Mouse (Mus musculus) regulatory T cell (primary cell): ENCODE measurements around the gene S1pr2.

Source experiments
- in situ Hi-C: fragments of 300-600 bp; cut with MboI, MseI; formaldehyde crosslinking; loops from one replicate; pipeline ENCODE4 v1.15.1; 2025; ENCODE audit warnings: high pct_unique_total_duplicates

The S1pr2 gene

DNA sequence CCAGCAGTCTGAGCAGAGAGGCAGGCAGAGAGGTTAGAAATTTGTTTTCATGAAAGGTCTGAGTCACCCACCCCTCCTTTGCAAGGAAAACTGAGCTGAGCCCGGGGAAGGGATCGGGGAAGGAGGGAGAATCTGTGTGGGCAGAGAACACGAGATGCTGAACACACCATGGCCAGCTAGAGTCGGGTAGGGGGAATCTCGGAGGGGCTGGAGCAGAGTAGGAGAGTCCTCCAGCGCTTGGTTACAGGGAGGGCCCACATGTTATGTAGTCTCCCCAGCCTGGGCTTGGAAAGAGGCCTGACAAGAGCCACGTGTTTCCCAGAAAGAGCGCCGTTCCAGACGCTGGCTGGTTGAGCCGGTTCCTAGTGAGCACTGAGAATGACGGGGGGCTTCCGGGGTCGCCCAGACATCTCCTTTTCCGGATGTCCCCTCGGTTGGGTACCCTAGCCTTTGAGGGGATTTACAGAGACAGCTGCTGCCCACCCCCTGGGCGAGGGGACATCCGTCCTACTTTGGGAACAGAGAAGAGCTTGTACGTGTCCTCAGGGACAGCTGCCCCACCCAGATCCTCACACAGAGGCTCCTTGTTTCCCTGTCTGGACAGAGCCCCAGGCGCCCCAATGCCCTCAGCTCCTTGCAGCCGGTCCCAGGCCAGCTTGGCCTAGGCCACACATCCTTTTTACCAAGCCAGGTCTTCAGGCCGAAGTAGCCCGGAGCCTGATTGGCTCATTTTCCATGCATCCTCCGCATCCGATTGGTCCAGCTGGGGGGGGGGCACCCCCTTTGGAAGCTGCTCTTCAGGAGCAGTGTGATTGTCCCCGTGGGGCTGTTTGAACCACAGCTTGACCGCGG, 4.2 kb downstream of the S1pr2 start:
- in situ Hi-C loops, result no loop called here

DNA sequence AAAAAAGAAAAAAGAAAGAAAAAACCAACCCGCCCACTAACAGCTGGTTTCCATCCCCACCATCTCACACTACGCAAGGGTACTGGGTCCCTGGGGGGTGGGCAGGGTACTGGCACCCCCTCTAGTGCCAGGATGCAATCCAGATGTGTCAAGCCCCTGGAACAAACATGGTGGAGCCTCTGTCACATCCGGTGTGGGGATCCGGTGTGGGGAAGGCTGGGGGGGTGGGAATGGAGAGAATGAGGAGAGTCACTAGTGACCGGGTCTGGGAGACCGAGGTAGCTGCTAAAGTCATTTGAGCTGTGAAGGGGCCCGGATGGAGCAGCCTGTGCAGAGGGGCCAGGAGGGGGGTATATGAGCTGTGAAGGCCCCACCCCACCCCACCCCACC, 4.8 kb downstream of the S1pr2 start:
- in situ Hi-C loops, result no loop called here

DNA sequence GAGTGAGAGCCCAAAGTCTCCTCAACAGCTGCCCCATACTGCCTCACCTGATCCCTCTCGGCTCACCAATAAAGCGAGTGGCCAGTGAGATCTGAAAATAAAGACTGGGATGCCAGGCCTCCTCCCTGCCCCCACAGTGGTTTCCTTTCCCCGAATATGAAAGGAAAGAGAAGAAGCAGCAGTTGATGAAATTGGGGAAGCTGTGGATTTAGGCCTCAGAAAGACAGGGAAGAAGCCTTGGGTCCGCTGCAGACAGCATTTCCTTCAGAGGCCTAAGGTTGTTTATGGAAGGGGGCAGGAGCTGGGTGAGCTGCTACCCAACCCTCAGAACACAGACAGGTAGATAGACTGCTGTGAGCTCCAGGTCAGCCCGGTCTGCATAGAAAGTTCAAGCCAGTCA, 9.8 kb downstream of the S1pr2 start:
- in situ Hi-C loops, result no loop called here

DNA sequence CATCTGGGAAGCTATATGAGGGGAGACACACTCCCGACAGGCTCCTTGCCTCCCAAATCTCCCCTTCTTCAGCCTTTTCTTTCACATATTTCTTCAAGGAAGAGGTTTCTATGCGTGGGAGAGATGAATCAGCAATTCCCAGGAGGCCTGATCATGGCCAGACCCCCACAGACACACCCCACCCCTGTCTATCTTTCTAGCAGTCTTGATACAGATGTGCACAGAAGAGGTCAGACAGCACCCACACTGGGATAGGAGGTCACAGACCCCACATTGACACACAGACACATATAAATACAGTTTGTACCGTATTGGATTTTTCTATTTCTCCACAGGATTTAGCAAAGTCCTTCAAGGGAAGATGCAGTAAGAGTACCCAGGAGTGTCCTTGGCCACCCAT, 10.6 kb downstream of the S1pr2 start:
- in situ Hi-C loops, result no loop called here

DNA sequence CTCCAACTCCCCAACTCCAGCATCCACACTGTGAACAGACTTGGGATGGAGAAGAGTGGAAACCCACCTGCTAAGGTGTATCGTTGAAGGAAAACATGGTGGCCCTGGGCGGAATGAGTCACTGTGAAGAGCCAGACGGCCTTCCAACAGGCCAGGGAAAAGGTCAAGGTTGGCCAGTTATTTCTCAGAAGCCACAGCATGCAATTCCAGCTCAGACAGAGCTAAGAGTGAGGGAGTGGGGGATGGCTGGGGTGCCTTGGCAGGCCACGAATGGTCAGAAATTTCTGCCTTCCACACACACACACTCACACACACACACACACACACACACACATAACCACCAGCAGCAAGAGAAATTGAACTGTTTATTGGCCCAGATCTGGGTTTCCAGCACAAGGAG, 11.0 kb downstream of the S1pr2 start:
- in situ Hi-C loops, result no loop called here

DNA sequence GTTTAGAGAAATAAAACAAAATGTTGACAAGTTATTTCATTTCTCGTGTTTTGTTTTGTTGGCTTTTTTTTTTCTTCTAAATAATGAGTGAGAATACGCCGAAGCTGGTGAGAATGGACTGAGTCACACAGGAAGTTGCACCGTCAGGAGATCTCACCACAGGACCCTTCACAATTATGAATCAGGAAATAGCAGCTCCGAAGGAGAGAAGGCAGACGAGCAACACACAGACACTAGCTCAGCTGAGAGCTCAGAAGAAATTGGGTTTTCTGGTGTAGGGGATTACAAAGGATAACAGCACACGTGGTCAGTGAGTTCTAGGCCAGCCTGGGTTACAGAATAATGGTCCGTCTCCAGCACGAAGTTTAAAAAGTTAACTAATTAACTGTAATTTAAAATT, 15.0 kb downstream of the S1pr2 start:
- in situ Hi-C loops, result no loop called here

DNA sequence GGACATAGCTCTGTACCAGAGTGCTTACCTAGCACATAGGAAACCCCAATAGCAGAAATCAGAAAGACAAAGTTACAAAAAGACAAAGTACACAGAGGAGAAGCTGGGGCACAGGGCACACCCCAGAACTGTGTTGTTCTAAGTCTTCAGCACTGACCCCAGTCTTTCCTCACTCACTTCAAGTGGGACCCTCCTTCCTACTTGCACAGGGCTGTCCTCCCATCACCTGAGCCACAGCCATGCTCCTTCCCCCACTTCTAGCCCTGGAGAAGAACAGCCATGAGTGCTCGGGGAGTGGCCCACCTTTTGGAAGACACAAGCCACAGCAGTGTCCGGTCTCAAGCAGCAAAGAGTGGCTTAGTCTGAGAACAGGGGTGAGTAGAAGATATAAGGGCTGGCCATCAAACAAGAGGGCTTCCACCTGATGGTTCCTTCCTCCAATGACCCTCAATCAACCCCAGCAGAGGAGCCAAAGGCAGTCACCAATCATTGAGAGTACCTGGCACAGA, 17.1 kb downstream of the S1pr2 start, which contains the start of gene Dnmt1:
Gene Dnmt1 (minus strand): TSS at position 459 of the 509 bp plus-strand sequence.
- in situ Hi-C loops, result no loop called here

DNA sequence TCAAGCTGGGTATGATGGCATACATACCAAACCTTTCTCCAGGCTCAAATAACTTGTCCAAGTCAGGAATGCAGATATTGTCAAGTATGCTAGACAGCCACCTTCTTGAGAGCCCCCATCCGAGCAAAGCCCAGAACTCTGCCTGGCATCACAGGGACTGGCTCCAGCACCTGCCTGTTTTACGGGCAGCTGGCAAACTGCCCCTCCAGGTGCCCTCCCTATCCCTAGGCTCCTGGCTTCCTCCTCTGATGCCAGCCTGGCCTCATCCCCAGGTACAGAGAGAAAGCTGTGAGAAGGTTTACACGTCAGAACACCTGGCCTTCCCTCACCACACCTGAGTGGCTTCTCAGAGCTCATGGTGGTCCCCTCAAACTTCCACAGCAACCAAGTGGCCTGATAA, 19.6 kb downstream of the S1pr2 start:
- in situ Hi-C loops, result no loop called here

DNA sequence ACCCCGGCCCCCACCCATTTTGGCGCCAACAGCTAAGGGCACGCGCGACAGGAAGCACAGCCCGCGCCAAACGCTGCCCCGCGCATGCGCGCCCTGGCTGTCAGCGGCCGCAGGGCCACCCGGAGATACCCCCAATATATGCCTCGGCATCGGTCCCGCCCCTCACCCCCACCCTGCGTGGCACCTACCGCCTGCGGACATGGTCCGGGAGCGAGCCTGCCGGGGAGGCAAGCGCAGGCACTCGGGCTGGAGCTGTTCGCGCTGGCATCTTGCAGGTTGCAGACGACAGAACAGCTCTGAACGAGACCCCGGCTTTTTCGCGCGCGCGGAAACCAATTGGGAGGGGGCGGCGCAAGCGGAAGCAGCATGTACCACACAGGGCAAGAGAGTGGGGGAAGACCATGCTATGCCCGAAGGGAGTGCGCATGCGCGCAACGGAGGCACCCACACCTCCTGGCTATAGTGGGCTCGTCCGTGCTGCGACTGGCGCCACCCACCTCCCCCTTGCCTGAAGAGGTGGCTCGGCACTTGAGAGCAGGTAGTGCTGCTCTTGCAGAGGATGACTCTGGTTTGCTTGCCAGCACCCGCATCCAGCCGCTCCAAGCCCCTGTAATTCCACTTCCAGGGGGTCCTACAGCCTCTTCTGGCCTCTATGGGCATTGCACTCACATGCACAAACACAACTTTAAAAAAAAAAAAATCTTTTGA, 23.9 kb downstream of the S1pr2 start:
- in situ Hi-C loops, result no loop called here

DNA sequence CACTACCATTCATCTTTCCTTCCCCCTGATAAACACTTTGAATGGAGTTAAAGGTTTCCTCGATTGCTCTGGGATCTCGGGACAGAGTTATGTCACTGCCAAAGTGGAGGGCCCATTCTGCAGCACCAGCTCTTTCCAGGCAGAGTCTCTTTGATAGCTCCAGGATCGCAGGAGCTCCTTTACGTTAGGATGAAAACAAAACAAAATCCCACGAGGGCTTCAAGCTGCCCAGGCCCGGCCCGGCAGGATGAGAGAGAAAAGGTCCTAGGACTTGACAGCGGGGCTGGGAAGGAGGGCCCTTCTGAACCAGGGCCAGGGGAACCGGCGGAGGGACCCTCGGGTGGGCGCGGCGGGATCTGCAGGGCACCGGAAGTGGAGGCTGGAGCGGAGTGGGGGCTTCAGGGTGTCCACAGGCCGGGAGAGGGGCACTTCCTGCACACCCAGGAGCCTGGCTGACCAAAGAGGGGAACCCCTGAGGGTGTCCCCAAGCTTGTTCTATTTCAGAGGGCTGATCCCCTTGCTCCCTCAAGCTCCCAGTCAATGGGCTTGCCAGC, 24.5 kb downstream of the S1pr2 start:
- in situ Hi-C loops, result no loop called here

DNA sequence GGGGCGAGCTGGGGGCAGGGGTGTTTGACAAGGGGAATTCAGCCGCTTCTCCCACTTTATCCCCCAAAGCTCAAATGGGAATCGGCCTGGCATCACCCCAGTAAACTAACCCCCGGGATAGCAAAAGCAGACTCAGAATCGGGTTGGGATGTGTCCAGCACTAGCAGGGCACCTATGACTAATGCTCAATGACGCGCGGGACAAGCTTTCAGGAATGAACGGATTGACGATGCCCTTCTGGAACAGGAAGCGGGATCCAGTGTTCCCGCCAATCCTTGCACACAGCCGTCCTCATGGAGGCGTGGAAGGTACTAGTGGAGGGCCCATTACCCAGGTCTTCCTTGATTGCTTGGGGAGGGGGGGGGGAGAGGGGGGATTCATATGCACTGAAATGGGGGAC, 25.1 kb downstream of the S1pr2 start:
- in situ Hi-C loops, result no loop called here

DNA sequence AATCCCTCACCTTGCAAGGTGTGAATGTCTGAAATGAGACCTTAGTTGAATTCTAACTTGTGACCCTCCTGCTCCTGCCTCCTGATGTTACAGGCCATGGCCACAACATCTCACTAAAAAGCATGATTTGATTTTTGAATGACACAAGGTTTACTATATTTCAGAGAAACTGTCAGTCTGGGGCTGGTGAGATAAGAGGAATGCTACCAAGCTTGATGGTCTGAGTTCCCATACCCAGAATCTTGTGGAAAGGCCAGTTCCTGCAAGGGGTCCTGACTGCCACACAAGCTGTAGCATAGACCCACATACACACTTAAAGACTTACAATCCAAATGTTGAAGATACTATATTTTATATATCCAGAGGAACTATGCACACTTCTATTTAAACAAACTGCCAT, 26.2 kb downstream of the S1pr2 start:
- in situ Hi-C loops, result no loop called here

DNA sequence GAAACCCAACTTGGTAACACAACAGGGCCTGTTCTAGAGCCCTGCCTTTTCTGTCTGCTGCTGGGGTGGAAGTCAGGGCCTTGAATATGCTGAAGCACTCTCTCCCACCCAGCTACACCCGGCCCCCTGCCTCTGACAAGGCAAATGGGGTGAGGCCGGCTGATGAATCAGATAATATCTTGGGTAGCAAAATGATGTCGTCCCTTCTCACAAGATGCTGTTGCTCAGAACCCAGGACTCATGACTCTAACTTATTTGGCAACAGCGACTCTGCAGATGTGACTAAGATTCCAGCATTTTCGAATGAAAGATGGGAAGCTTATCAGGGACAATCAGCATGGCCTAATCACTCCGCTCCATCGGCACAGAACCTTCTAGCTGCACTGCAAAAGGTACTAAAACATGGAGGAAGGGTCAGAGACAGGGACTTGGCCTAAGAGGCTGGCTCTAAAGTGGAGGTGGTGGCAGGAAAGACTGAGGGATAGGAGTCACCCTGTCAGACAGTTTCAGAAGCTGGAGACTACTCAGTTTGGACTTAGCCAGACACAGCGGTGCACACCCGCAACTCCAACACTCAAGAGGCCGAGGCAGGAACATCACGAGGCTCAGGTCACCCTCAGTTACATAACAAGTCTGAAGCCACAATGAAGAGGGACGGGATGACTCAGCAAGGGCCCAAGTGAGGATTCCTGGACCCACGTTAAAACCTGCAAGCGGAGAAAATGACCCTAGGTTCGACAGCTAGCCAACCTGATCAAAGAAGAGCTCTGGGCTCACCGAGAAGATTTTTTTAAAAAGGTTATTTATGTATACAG, 30.3 kb downstream of the S1pr2 start:
- in situ Hi-C loops, result loop anchor here (25.0 kb wide), 1 partner anchor 1416 kb away; no protein-coding TSS in a partner anchor

DNA sequence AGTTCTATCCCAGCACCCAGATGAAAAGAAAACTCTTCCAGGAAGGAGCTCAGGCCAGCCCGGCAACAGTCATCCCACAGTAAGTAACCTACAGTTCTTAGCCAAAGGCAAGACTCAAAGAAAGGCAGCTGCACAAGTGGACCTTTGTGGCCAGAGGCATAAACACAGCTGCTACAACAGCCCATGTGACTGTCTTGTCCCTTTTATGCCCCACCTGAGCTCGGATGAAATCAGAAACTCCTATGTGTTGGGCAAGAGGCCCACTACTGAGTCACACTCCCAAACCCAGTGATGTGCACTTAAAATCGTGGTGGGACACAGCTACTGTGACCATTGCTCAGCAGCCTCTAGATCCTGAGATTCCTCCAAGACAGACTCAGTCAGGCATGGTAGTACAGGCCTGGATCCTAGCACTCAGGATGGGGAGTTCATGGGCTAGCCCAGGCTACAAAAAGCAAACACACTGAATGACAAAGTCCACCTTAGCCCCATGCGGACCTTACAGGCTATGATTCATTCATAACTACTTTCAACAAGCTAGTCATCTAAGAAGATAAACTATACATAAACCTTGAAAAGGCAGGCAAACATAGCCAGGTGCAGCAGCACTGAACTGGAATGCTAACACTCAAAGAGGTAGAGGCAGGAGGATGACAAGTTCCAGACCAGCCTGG, 31.7 kb downstream of the S1pr2 start:
- in situ Hi-C loops, result loop anchor here (25.0 kb wide), 1 partner anchor 1417 kb away; no protein-coding TSS in a partner anchor

DNA sequence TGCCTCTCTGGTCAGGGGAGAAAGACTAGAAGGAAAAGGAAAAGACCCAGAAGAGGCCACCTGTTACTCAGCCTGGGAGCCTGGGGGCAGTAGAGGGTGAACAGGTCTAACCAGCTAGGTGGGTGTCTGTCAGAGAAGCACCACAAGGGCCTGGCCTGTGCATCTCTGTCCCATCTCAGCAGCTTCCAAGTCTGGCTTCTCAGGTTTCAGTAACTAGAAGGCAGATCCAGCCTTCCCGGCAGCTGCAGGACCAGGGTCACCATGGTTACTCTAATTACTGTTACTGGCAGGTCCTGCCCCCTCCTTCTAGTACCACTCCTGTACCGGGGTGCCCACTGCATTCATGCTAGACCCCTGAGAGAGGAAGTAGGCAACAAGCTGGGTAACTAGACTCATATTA, 32.7 kb downstream of the S1pr2 start:
- in situ Hi-C loops, result loop anchor here (25.0 kb wide), 1 partner anchor 1418 kb away; no protein-coding TSS in a partner anchor

DNA sequence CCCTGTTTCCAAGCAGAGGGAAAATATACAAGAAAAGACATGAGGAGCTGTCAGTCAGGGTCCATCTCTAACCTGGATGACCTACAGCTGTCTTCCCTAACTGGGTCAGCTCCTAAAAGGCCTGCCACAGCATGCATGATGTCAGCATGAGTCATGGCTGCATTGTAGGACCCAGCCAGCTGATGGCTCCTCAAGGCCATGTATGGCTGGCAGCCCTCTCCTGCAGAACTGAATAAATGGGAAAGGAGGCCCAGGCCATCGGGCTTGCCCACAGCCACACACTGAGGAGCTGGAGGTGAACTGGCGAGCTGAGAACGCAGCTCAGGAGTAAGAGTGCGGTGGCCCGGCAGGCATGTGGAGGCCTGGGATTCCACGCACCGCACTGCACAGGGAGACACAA, 33.2 kb downstream of the S1pr2 start:
- in situ Hi-C loops, result loop anchor here (25.0 kb wide), 1 partner anchor 1419 kb away; no protein-coding TSS in a partner anchor

DNA sequence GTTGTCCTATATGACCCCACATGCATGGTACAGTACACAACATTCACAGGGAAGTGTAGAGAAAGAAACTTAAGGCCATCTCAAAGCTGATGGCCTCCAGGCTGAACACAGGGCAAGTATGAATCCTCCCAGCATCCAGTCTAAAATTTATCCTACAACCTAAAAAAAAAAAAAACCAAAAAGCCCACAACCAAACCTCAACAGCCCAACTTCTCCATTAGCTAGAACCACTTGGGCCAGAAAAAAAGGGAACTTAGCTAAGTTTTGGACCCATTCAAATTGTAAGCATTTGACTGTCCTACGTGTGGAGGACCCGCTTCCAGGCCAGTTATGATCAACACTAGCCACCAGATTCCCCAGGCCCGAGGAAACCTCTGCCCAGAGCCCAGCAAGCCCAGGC, 53.3 kb downstream of the S1pr2 start:
- in situ Hi-C loops, result loop anchor here (5.0 to 25.0 kb wide), 2 partner anchors 89 to 754 kb away; partner anchors contain the start of genes Icam1 and Mrpl4

DNA sequence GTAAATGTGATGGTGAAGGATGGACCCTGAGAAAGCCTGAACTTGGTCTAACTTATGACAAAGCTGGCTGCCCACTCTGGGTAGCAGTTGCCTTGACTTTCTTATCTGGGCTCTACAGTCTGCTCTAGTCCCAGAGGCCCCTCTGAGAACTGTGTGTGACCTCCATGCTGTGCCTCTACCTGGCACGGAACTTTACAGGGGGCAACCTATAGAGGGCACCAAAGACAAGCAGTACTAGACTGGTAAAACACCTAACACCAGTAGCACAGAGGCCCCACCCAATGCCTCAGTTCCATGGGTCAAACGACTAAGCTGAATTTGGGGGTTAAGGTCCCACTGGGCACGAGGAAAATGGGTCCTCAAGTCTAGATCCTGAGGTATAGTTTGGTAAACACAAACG, 60.4 kb downstream of the S1pr2 start:
- in situ Hi-C loops, result loop anchor here (25.0 kb wide), 1 partner anchor 96 kb away; the partner anchor contains the start of genes Icam1 and Mrpl4
